Mouse (Mus musculus): Measurements from ENCODE around the gene Uba2.

DNA sequence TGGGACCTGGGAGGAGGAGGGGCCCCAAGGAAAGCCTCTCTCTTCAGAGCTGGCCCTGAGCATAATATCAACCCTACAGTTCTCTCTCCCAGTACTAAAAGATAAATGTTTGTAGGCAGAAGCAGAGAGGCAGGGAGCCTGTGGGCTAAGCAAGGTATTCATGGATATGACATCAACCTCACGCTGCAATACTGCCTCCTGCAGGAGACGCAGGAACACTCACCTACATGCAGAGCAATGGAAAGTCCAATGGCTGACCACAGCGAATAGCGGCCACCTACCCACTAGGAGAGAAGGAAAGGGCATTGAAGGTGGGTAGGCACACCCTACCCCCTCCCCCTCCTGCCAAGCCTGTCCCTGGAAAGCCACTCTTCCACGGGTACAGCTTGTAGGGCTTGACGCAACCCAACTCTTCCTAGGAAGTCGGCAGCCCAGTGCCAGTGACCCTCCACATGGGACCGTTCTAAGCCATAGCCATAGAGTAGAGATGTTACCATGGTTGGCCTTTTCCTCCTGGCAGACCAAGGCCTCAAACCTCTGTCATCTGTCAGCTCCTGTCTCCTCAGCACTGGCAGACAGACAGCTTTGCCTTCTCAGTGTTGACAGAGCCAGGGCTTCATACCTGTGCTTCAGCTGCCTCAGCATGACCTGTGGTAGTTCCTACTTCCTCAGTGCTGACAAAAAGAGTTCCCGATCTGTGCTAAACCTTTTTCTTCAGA, 38.8 kb upstream of the Uba2 start:
- no peak for TF ChIP-seq CTCF (IDR thresholded peaks at IDR 0.05; ENCODE audit: control insufficient read depth, insufficient read depth, insufficient read length)
- TF ChIP-seq MAX (IDR thresholded peaks at IDR 0.05) = no peak
- no peak for TF ChIP-seq USF1 (IDR thresholded peaks at IDR 0.05; ENCODE audit: low read depth)
